Mouse (Mus musculus) 3134 (cell line): ENCODE results near the gene Mfsd6l.

Experiments used
- DNase-seq: peaks from one replicate; pipeline ENCODE4 v3.0.0-alpha.2; 2011; ENCODE audit warnings: low spot score; ENCODE audit not compliant: insufficient read length; ENCODE audit errors: extremely low read depth

Mfsd6l gene

DNA sequence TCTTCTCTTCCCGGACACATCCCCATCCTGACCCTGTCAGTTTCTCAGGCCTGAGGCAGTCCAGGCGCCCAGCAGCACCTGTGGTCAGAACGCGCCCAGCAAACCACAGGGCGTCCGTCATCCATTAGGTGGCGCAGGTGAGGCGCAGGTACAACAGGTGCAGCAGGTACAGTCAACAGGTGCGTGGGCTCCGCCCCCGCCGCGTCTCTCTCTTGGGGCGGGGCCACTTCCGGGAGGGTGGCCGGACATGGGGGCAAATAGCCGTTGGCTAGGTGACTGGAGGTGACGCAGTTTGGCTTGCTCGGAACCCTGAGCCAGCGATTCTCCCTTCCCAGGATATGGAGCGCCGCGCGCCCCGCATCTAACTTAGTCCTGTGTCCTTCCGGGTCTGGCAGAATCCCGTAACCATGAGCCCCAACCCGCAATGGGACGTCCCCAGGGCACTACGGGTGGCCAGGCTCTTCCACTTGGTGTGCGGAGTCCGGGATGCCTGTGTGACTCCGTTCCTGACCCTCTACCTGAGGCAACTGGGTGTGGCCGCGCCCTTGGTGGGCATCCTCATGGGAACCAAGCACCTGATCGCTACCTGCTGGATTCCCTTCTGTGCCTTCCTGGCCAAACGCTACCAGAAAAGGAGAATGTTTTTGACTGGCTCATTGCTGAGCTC, at the start of gene Mfsd6l:
Mfsd6l (plus strand) TSS at position 269 of the 667 bp plus-strand sequence.
- no peak for DNase-seq

DNA sequence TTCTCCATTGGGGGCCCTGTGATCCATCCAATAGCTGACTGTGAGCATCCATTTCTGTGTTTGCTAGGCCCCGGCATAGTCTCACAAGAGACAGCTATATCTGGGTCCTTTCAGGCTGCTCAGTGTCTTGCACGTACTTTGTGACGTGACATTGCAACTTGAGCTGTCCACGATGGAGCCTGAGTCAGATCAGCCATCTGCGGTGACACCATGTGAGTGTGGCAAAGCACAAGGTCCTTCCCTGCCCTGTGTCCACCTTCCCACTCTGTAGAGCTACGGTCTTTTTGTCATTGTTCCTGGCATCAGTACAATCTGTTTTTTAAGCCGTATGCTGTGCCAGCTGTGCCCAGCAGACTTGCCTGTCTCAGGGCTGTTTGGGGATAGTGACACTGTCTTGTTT, 48.7 kb upstream of the Mfsd6l start:
- no peak for DNase-seq

DNA sequence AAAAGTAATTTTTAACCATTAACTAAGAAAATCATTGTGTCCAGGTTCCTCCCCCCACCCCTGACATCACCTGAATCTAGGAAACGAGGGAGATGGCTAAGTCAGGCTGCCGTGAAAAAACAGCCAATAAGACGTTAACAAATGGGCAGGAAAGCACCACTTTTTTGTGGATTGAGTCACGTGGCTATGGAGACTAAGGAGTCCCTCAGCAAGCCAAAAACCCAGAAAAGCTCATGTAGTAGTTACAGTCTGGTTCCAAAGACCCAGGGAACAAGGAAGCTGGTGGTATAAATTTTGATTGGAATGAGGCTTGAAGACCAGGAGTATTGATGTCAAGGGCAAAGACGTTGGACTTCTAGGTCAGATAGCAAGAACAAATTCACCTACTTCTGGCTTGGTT, 47.4 kb upstream of the Mfsd6l start:
- DNase-seq = no peak

DNA sequence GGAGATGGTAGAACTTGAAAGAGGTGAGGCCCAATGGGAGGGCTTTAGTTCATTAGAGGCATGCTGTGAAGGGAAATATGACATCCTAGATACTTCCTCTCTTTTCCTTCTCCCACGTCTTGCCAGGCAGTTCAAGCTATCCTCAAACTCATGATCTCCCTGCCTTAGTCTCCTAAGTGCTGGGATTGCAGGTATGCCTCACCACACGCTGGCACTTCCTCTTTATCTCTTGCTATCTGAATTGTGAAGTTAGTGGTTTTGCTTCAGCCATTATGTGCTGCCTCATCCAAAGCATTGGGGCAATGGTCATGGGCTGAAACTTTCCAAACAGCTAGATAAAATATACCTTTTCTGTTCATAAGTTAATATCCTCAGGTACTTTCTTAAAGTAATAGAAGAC, 46.8 kb upstream of the Mfsd6l start:
- no peak for DNase-seq

DNA sequence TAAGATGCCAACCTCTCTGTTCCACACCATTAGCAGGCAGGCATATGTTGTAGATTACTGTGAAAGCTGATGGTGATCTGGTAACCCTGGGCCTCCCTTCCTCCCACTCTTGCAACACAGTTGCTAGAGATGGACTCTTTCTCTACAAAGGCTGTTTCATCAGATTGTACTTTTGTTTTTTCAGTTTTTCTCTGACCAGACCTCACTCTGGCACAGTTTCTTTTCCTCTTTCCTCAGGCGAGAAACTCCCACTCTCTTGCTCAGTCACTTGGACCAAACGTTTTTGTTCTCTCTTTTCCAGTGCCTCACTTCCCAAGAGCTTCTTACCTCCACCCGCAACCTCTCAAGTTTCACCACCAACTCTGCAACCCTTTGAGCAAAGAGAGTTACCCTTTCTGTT, 42.0 kb upstream of the Mfsd6l start:
- DNase-seq = no peak

DNA sequence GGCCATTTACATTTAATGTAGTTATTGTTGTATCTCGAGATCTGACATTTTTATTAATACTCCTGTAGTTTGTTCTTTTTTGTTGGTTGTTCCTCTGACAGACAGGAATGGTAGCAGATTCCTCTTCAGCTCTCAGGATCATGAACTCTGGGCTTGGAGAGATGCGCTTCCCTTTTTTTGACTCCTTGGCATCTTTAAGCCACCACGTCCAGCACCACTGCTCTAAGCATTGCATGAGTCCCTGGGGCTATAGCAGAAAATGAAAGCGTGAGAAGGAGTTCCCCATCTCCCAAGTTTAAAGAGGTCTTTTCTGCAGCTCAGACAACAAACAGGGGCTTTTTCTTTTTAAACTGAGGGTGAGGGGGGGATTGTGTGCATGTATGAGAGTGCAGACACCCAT, 36.6 kb upstream of the Mfsd6l start:
- DNase-seq = no peak

DNA sequence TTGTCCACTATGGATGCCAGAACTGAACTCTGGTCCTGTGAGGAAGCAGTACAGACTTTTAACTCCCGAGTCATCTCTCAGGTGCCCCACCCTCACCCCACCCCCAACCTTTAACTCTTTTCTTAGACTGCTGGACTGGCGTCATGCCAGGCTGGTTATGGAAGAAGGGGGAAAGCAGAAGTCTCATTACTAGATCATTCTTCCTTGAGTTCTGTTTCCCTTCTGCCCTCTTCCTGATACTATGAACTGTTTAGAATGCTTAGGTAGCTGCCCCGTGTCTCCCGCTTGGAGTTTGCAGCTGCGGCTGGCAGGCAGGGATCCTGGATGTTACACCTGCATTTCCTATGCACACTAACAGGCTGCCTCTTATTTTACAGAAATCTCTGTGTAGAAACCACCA, 36.2 kb upstream of the Mfsd6l start:
- DNase-seq = no peak

DNA sequence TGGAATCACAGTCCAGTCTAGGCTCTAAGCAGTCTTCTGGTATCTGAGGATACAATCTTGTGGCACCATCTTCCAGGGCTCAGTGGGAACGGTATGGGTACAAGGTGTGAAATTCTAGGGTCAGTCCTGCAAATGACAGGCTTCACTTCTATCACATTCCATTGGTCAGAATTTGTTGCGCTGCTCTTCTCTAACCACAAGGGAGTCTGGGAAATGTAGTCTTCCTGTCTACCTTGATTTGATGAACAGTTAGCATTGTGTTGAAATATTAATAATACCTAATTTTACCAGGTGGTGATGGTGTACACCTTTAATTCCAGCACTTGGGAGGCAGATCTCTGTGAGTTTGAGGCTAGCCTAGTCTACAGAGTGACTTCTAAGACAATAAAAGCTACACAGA, 35.5 kb upstream of the Mfsd6l start:
- DNase-seq = no peak

DNA sequence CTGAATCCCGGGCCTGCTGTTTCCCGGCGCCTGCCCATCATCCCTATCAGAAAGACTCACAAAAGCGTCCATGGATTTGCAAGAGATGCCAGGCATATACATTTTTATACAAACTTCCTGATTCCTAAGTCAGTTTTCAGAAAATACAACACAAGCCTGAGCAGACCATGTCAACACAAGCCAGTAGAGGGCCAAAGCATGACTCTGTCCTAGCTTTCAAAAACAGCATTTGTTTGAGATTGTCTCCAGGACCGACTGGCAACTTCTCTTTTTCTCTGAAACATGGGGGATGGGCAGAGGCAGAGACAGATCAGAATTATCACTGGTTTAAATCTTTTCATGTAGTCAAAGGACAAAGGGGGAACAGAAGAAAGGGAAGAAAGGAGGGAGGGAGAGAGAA, 34.6 kb upstream of the Mfsd6l start:
- DNase-seq = no peak

DNA sequence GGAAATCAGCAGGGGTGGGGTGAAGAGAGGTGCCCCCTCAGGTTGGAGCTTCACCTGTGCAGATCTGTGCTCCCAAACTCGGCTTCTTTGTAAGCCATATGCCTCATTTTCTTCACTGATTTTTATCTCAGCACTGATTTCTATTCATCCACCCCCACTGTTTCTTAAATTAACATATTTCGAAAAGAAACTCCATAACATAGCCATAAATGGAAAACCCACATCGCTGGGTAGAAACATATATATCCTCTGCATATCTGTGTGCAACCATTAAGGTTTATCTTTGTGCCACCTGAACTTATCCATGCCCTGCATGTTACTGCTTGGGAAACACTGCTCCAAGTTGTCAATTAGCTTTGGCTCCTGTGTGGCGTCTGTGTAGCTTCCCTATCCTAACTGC, 29.5 kb upstream of the Mfsd6l start:
- no peak for DNase-seq

DNA sequence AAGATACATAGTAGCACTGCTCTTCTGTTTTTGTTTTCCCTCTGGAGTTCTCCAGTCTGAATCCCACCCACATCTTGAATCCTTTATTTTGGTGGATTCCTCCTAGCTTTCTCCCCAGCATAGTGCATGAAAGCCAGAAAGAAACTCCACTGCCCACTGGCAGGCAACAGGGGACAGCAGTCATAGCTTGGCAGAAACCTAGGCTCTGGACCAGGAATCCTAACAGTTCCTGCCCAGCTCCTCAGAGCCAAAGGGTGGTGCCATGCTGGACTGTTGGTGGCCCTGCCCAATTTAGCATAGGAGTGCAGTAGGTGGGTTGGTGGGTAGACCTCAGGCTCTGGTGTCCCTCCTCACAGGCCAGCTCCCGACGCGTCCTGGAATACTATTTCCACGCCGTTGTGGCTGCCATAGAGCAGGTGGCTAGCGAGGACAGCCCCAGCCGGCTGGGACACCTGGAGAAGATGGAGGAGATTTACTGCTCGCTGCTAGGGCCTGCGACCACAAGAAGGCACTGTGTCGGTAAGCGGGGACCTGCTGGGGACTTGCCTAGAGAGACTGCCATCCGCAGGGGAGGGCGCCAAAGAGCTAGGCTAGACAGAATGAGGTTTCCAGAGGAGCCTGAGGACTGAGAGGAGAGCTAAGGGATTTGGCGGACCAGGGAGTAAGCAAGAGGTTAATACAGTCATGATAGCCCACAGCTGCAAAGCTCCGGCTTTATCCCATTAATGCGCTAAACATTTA, 24.8 kb upstream of the Mfsd6l start:
- no peak for DNase-seq

DNA sequence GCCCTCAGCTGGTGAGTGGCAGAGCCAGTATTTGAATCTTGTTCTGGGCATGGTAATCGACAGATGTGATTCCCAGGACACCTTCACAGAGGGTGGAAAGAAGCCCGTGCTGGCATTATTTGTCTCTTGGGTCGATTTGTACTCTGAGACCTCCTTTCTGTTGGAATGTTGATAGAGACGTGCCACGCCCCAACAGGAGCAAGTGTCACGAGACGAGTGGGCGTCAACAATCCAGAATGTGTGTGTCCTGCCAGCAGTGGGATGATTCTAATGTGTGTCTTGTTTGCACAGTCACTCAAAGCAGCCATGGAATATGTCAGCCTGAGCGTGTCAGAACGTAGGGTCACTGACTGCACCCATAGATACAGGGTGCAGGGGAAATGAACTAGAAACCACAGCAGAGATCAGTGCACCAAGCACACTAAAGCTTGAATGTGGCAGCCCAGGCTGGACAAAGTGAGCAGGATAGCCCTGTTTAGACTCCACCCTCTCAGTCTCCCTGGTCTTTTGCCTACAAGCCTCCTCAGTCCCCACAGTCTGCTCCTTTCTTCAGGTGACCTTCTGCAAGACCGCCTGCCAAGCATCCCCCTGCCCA, 23.9 kb upstream of the Mfsd6l start:
- no peak for DNase-seq

DNA sequence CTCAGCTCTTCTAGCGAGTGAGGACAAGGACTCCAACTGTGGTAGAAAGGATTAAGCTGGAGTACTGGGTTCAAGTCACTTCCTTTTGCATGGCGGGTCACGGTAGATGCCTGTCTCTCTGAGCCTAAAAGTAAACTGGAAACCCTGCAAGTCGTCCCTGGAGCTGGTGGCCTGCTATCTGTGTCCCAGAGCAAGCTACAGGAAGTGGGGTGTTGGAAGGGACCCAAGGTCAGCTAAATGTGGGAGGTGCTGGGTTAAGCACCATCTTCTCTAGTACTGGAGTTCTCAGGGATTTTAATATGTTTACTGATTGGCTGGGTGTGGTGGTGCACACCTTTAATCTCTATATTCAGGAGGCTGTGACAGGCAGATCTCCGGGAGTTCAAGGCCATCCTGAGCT, 23.2 kb upstream of the Mfsd6l start:
- no peak for DNase-seq

DNA sequence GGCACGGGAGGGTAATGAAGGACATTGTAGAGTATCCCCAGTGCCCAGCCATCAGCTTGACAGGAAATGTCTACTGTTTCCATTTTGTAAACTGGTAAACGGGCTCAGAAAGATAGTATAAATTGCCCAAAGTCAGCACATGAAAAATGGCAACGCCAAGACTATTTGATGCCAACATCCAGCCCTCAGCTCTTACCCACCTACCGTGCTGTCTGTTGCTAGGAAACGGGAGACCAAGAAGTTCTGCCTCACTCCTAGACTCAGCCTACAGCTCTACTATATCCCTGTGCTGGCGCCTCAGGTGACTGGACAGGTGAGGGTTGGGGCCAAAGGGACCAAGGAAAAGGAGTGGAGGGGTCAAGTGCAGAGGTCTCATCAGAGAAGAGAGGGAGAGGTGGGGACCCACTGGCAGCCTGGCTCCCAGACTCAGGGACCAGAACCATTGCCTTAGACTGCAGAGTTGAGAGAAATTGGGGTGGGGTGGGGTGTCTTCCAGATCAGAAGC, 22.0 kb upstream of the Mfsd6l start:
- DNase-seq = no peak

DNA sequence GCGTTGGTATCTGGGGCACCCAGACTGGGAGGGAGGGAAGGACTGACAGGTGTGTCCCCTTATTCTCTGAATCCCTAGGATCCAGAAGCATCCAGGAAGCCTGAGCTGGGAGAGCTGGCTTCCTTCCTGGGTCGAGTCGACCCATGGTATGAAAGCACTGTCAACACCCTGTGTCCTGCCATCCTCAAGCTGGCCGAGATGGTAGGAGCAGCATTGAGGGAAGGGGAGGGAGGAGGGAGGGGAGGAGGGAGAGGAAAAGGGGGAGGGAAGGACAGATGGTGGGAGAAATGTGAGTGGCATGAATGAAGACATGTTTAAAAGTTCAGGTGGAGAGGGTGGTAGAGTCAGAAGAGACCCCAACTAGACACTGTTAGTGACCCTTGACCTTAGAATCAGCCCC, 20.0 kb upstream of the Mfsd6l start:
- no peak for DNase-seq

DNA sequence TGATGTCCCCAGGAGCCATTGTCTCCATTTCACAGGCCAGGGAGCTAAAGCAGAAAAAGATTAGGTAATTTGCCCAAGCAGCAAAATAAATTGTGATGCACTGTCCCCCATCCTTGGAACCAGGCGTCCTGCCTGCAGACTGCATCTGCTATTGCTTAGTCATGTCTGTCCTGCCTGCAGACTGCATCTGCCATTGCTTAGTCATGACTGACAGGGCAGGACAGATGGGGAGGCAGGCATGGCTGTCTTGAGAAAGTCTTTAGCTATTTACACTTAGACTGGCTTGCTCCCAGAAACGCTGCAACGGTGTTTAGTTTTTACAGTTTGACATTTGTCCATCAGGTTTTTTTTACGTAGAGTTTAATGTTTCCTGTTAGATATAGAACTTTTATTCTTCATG, 19.5 kb upstream of the Mfsd6l start:
- DNase-seq = no peak

DNA sequence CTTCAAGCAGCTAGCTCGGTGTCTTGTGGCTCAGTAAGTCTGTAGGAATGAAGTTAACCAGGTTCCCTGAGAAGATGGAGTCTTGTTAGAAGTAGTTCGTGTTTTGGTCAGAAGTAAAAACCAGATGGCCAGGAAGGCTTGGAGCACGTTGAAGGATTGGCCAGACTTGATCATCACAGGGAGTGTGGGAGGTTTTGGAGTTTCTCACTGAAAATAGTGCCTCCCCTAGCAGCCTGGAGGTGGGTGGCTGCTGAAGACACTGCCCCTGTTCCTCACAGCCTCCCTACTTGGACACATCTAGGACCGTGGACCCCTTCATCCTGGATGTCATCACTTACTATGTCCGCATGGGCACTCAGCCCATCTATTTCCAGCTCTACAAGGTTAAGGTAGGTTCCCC, 16.4 kb upstream of the Mfsd6l start:
- no peak for DNase-seq

DNA sequence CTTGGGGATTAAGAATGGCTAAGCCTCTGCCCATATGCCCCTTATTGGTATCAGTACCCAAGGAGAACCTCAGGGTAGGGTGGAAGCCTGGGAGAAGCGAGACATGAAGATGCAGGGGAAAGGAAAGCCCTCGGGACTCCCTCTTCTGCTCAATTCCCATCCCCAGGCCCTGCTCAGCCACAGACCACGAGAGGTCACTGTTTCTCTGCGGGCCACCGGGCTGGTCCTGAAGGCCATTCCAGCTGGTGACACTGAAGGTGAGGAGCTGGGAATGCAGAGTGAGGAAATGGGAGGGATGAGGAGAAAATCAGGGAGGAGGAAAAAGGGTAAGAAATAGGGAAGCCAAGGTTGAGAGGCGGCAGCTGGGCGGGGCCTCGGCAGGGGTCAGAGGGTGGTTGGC, 11.4 kb upstream of the Mfsd6l start:
- no peak for DNase-seq

DNA sequence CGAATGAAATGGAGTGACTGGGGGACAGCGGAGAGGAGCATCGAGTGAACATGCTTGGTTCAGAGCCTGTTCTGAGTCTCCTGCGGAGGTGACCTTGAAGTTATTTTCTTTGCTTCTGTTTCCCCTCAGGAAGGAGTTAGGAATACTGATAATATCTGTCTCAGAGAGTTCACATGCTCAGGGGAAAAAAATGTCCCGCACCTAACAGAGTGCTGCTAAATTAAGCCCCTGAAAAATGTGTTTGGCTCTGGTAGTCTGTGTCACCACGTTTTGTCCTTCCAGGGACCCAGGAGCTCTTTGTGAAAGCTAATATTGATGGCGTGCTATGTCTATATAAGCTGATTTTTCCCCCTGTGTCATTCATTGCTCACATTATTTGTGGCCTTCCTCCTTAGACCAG, 10.8 kb upstream of the Mfsd6l start:
- DNase-seq = no peak

DNA sequence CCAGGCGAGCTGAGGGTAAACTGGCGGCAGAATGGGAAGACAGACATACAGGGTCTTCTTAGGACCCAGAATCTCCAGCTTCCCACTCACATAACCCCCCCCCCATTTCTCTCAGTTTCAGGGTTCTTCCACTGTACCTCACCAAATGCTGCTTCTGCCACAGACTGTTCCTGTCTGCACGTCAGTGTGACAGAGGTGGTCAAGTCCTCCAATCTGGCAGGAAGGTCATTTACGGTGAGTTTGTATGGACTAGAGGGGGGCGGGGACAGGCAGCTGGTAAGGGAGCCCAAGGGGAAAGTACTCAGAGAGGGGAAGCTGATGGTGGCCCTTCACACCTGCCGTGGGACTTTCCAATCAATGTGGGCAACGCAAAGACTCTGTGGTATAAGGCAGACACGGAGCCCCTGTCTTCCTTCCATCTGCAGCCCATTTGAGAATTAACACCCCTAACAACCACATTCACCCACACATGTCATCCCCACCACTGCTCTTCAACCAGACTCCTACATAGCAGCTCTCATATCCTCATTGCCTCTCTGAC, 10.2 kb upstream of the Mfsd6l start:
- DNase-seq = no peak

DNA sequence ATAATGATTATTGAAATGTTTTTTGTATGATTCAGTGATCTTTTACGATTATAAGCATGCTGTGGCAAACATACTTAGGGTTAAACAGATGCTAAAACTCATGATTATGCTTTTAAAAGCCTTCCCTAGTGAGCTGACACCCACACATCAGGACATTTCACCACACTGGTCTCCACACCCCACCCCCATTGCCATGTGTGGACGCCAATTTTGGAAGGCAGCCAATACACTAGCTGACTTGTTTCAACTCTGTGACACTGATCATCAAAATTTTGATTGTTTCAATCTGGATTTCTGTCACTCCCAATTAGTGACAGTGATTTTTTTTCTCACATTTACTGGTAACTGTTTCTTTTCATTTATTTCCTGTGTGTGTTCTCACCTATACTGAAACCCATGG, 8.5 kb upstream of the Mfsd6l start:
- no peak for DNase-seq

DNA sequence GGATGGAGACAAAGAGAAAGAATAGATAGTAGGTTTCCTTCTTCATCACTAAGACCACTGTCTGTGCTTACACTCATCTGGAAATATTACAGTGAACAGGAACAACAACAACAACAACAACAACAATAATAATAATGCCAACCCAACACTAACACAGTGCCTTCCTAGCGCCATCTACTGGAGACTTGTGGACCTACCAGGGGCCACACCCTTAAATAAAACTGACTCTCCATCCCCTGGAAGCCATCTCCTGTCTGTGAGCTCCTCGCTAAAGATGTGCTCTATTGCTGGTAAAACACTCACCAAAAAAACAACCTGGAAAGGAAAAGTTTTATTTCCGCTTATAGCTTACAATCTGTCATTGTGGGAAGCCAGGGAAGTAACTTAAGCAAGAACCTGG, 6.4 kb upstream of the Mfsd6l start:
- no peak for DNase-seq
